Mouse (Mus musculus) cerebral cortex, adult 2 months (tissue): ENCODE measurements around the gene Atp8b3.

Experiments used
- WGBS: fragments of 180-500 bp; shearing (Covaris S2); methylation state at CpG from one replicate; pipeline ENCODE4 v1.1.7; 2018; 5-methylcytosine and 5-hydroxymethylcytosine counted together

Atp8b3 gene

GRCm38 (mm10) chr10:80538710-80539394 is at the start of gene Atp8b3:
Gene Atp8b3, minus strand, starts transcription at chr10:80539124.
- 9% methylated on average over 29 of the region's 30 CpGs for WGBS

- WGBS: 25% methylated on average over 4 of the region's 4 CpGs
These were observed 48.4 kb upstream of the Atp8b3 start for GRCm38 (mm10) chr10:80587305-80587657.

GRCm38 (mm10) chr10:80586407-80587304 is 47.7 kb upstream of the Atp8b3 start:
- WGBS: 91% methylated on average over 49 of the region's 51 CpGs

GRCm38 (mm10) chr10:80585581-80585980 is 46.7 kb upstream of the Atp8b3 start:
- 74% methylated on average over 8 of the region's 8 CpGs for WGBS

GRCm38 (mm10) chr10:80584642-80585552 is 46.0 kb upstream of the Atp8b3 start:
- 57% methylated on average over 12 of the region's 12 CpGs for WGBS

- WGBS: 55% methylated on average over 12 of the region's 12 CpGs
These were observed 45.1 kb upstream of the Atp8b3 start for GRCm38 (mm10) chr10:80584045-80584488.

GRCm38 (mm10) chr10:80583047-80583446 is 44.1 kb upstream of the Atp8b3 start:
- WGBS: 68% methylated on average over 5 of the region's 5 CpGs

GRCm38 (mm10) chr10:80578911-80579310 is 40.0 kb upstream of the Atp8b3 start:
- WGBS: 8% methylated on average over 8 of the region's 8 CpGs

- WGBS: 2% methylated on average over 29 of the region's 29 CpGs
These were observed 39.3 kb upstream of the Atp8b3 start for GRCm38 (mm10) chr10:80578131-80578750.

GRCm38 (mm10) chr10:80577195-80578130 is 38.5 kb upstream of the Atp8b3 start, which contains the start of gene Klf16:
Gene Klf16, minus strand, starts transcription at chr10:80577321.
- WGBS: under 1% methylated on average over 89 of the region's 97 CpGs

GRCm38 (mm10) chr10:80576351-80577194 is 37.6 kb upstream of the Atp8b3 start:
- WGBS: under 1% methylated on average over 88 of the region's 96 CpGs

GRCm38 (mm10) chr10:80575925-80576324 is 37.0 kb upstream of the Atp8b3 start:
- 15% methylated on average over 17 of the region's 17 CpGs for WGBS

- WGBS: 54% methylated on average over 3 of the region's 3 CpGs
These were observed 36.0 kb upstream of the Atp8b3 start for GRCm38 (mm10) chr10:80574896-80575295.

- 44% methylated on average over 9 of the region's 9 CpGs for WGBS
These were observed 35.0 kb upstream of the Atp8b3 start for GRCm38 (mm10) chr10:80573944-80574343.

GRCm38 (mm10) chr10:80572477-80572876 is 33.6 kb upstream of the Atp8b3 start:
- WGBS: 70% methylated on average over 2 of the region's 2 CpGs

- 31% methylated on average over 30 of the region's 30 CpGs for WGBS
These were observed 32.2 kb upstream of the Atp8b3 start for GRCm38 (mm10) chr10:80570871-80571836.

GRCm38 (mm10) chr10:80570419-80570818 is 31.5 kb upstream of the Atp8b3 start:
- WGBS: 88% methylated on average over 10 of the region's 10 CpGs

- WGBS: 53% methylated on average over 10 of the region's 10 CpGs
These were observed 30.7 kb upstream of the Atp8b3 start for GRCm38 (mm10) chr10:80569664-80570066.
